Mouse (Mus musculus) central nervous system, embryonic 11.5 days (tissue): ENCODE measurements around the gene Nup85. TPM values are rescaled to one million over a fixed set of nuclear protein-coding genes. Genes with fewer than 3 reads are reported as not detected.

ENCODE experiments used
- polyA plus RNA-seq: library from polyadenylated mRNA; depleted of rRNA; stranded (reverse); fragments of >200 nt; gene quantifications from 2 replicates; pipeline ENCODE4 v1.2.3, GENCODE M21; 2012; rRNA removed

Gene Nup85
- polyA plus RNA-seq: 177 and 260 TPM in 2 replicates

GRCm38 (mm10) chr11:115564064-115564809 is at the start of gene Nup85:
TSS of gene Nup85 (plus strand) at chr11:115564434.

GRCm38 (mm10) chr11:115536038-115536681 is 28.1 kb upstream of the Nup85 start, which contains the start of gene Sumo2:
TSS of gene Sumo2 (minus strand) at chr11:115536276.

GRCm38 (mm10) chr11:115603476-115604303 is 39.5 kb downstream of the Nup85 start, which contains the start of the genes Mrps7 and Gga3:
TSS of gene Mrps7 (plus strand) at chr11:115603925.
TSS of gene Gga3 (minus strand) at chr11:115604051.

GRCm38 (mm10) chr11:115612410-115613137 is 48.3 kb downstream of the Nup85 start, which contains the start of gene Mif4gd:
TSS of gene Mif4gd (minus strand) at chr11:115612969.

GRCm38 (mm10) chr11:115627705-115628464 is 63.7 kb downstream of the Nup85 start, which contains the start of gene Slc25a19:
TSS of gene Slc25a19 (minus strand) at chr11:115628295.

Other genes with a start within 250 kb of the Nup85 start
- gene Ush1g, start 242.4 kb upstream of the Nup85 start, polyA plus RNA-seq: 0.01 and 0.02 TPM in 2 replicates
- 0.13 and 0.15 TPM in 2 replicates for gene Otop3, start 229.7 kb upstream of the Nup85 start, polyA plus RNA-seq
- 14.4 and 17.7 TPM in 2 replicates for gene Hid1, start 196.7 kb upstream of the Nup85 start, polyA plus RNA-seq
- gene Cdr2l, start 182.5 kb upstream of the Nup85 start, polyA plus RNA-seq: 29.3 and 33.6 TPM in 2 replicates
- 139 and 210 TPM in 2 replicates for gene Mrpl58, start 160.7 kb upstream of the Nup85 start, polyA plus RNA-seq
- 593 and 879 TPM in 2 replicates for gene Atp5h, start 144.5 kb upstream of the Nup85 start, polyA plus RNA-seq
- 40.2 and 48.1 TPM in 2 replicates for gene Kctd2, start 144.3 kb upstream of the Nup85 start, polyA plus RNA-seq
- gene Trim80, start 123.9 kb upstream of the Nup85 start, polyA plus RNA-seq: 0.10 TPM in 2 replicates
- gene Slc16a5, start 102.0 kb upstream of the Nup85 start, polyA plus RNA-seq: 0.04 TPM in 1 of 2 replicates, not detected in the other
- 5.2 and 5.9 TPM in 2 replicates for gene Armc7, start 88.8 kb upstream of the Nup85 start, polyA plus RNA-seq
- 50.7 and 84.0 TPM in 2 replicates for gene Nt5c, start 72.6 kb upstream of the Nup85 start, polyA plus RNA-seq
- 491 and 541 TPM in 2 replicates for gene Jpt1, start 50.0 kb upstream of the Nup85 start, polyA plus RNA-seq
- 729 and 931 TPM in 2 replicates for gene Sumo2, start 28.2 kb upstream of the Nup85 start, polyA plus RNA-seq
- gene Mrps7, start 39.5 kb downstream of the Nup85 start, polyA plus RNA-seq: 46.0 and 49.5 TPM in 2 replicates
- gene Gga3, start 39.6 kb downstream of the Nup85 start, polyA plus RNA-seq: 27.1 and 43.6 TPM in 2 replicates
- 16.9 and 20.8 TPM in 2 replicates for gene Mif4gd, start 48.5 kb downstream of the Nup85 start, polyA plus RNA-seq
- 28.0 and 28.7 TPM in 2 replicates for gene Slc25a19, start 63.9 kb downstream of the Nup85 start, polyA plus RNA-seq
- gene Grb2, start 144.2 kb downstream of the Nup85 start, polyA plus RNA-seq: 66.4 and 72.0 TPM in 2 replicates
- 35.3 and 43.4 TPM in 2 replicates for gene Tmem94, start 201.0 kb downstream of the Nup85 start, polyA plus RNA-seq
- gene Caskin2, start 249.2 kb downstream of the Nup85 start, polyA plus RNA-seq: 22.0 and 25.5 TPM in 2 replicates